Mouse (Mus musculus) brain, adult 2 months (tissue): ENCODE measurements at regions not wholly inside any gene's neighbourhood (a gene's known extent, or its start where the extent isn't known, plus 50 kb on each side); places are given as distances from the start of the nearest gene placed in this dataset.
A peak's percentile ranks its signal among the peaks of the same experiment; 100 is the strongest.

ENCODE experiments used
- DNase-seq: peaks from one replicate; pipeline ENCODE4 v3.0.0; 2011; ENCODE audit warnings: low read depth, low spot score

DNA sequence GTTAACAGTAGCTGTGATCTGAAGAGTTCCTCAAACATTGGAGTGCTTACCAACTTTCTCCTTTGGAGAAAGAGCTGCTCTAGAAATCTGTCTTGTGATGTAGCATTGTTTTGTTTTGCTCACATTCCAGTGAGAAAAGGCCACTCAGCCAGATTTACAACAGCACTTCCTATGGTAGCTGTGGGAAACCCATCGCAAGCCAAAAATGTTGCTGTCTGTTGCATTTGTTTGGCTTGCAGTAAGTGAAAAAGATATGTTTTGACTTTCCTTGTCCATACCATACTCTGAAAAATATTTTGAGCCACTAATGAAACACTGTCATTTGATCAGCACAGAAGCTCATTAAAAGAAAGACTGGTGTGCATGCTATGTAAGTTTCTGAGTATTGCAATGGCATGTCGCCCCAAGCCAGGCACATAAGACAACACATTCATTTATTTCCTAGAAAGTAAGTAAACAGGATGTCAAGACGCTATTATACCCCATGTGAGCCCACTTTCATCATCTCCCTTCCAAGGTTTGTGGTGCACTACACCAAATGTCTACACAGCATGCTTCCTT, 66.2 kb downstream of the Car2 start:
- DNase-seq = peak; percentile 45

GRCm38 (mm10) chr3:14952951-14953350, 66.9 kb downstream of the Car2 start:
- DNase-seq = no peak

DNA sequence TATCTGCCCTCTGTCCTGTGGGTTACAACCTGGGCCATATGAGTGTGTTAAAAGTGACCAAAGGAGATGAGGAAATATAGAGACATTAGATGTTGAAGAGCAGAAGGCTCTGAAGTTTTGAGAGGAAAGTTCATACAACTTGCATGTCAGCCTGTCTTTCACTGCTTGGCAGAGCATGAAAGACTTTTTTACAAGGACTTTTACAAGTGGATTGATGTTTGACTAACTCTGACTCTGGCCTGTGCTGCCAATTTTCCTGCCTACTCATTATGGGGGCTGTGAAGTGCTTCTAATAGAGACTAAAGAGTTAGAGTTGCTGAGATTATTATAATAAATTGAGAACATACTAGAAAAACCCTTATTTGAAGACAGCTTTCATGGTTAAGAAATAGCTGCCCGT, 71.4 kb downstream of the Car2 start:
- no peak for DNase-seq

- no peak for DNase-seq
These were observed 72.2 kb downstream of the Car2 start for GRCm38 (mm10) chr3:14958277-14958676.

GRCm38 (mm10) chr3:14959586-14959985, 73.5 kb downstream of the Car2 start:
- DNase-seq = no peak

DNA sequence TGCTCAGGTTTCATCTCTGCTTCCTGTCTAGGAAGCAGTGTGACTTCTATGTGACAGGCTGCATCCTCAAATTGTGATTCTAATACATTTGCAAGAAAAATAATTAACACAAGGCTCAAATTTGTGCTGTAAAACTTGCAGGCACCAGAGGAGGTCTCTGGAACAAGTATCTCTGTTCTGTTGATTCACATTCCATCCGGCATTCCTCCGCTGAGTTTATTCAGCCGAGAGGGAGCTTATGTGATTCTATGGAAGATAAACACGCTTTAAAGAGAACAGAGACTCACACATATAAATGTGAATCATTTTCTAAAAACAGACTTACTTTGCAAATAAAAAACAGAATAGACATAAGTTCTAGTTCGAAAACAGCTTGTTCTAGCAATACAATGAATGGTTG, 78.7 kb downstream of the Car2 start:
- no peak for DNase-seq

- no peak for DNase-seq
These were observed 79.5 kb downstream of the Car2 start for GRCm38 (mm10) chr3:14965438-14966044.

DNA sequence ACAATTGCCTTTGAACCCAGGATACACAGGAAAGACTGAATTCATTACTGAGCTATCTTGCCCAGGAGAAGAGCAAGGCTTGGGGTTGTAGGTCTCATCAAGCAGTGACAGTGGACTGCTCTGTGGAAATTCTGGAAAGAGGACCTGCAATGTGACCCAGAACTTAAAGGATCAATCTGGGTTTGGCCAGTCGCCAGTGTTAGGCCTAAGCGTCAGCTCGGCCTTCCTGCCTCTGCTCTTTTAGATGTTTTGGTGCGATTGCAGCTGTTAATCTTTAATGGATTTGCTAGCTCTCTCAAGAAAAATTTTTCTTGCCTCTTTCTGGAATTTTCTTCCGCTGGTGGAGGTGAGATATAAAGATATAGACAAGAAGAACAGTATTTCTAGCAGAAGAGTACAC, 81.2 kb downstream of the Car2 start:
- DNase-seq = no peak

DNA sequence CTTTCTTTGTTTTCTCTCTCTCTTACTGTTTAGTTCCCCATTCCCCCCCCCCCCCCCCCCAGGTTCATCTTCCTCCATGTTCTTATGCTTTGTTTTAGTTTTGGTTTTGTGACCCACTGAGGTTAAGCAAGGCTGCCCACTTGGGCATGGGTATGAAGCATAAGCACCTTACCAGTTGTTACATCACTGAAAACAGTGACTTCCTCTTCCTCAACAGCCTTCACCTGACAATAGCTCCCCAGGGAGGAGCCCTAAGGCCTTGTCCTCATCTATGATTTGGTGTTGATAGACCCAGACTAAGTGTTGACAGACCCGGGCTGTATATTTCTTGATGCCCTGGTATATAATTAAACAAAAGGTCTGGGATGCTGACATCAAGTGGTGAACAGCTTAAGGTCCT, 82.3 kb downstream of the Car2 start:
- no peak for DNase-seq

GRCm38 (mm10) chr3:14969698-14970097, 83.6 kb downstream of the Car2 start:
- DNase-seq = no peak

DNA sequence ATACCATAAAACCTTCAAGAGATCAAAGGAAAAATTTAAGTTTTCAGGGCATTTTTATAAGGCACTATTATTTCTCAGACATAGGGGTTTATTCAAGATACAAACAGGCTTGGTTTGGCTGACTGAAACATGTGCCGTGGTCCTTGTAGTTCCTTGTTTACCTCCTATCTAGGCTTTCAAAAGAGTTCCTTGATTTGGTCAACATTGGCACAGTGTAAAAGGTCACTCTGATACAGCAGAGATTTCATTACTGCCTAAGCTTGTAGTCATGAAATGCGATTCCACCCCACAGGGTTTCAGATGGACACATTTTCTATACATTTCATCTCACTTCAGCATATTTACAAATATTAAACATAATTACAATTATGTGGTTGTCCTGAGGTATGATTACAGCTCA, 85.6 kb downstream of the Car2 start:
- no peak for DNase-seq

GRCm38 (mm10) chr3:14974758-14975157, 88.7 kb downstream of the Car2 start:
- no peak for DNase-seq

DNA sequence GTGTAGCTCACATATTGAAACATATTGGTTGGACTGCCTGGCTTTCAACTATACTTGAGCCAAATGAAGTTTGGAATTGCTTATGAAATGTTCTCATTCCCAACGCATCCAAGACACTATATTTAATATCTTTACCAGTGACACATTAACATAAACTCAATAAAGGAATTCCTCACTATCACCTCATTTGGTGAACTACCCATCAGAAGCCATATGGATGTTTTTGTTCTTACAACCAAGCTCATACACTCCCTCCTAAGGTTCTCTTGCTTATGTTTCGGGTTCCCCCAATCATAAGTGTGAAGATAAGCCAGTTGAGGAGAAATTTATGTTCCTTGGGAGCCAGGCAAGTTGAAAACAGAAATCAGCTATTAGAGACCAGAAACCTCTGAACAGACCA, 89.1 kb downstream of the Car2 start:
- DNase-seq = no peak

- DNase-seq = no peak
These were observed 93.1 kb downstream of the Car2 start for GRCm38 (mm10) chr3:14979116-14979613.

- no peak for DNase-seq
These were observed 103.6 kb downstream of the Car2 start for GRCm38 (mm10) chr3:14989635-14990034.

- no peak for DNase-seq
These were observed 107.9 kb downstream of the Car2 start for GRCm38 (mm10) chr3:14993936-14994335.

DNA sequence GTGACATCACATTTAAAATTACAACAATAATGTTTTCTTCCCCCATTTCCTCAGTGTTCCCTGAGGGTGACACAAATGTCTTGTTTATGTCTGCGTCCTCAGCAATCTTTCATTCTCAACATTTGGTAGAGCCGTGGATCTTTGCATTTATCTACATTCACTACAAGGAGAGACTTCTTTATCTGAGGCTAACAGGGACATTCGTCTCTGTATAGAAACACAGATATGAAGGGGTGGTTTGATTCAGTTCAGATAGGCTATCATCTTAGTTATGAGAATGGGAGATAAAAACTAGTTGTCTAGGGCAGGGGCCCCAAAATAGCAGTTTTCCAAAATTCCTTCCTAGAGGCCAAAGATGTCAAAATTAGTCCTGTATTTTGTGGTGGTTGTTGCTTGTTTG, 111.2 kb downstream of the Car2 start:
- DNase-seq = no peak

GRCm38 (mm10) chr3:14998521-14998920, 112.4 kb downstream of the Car2 start:
- DNase-seq = no peak

DNA sequence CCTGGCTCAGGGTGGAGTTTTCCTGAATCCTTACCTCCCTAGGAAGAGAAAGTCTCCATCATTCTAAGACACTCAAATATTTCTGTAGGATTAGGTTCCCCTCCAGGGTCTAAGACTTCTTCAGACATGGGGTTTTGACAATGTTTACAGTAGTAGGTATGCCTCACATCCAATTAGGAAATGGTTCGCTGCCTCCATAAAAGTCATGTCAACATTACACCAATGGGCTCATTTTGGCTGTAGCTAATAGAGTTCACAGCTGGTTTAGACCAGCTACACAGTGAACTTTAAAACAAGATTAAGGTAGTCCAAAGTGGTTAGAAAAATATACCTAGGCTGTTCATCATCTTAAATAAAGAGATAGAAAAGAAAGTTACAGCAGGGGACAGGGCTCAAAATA, 113.3 kb downstream of the Car2 start:
- no peak for DNase-seq

DNA sequence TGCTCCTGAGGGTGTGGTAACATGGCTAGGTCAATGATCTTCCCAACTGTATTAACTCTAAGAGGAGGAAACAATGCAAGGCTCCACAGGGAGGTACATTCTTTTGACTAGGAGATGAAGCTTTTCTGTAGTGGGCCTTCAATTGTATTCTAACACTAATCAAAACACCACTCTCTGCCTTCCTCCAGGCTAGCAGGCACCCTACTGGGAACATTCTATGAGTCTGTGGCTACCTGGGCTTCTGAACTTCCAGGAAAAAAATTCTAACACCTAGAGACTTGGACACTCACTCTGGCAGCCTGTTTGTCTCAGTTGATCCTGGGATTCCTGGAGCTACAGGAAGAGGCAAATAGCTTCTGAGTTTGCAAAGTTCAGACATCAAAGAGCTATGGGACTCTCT, 113.8 kb downstream of the Car2 start:
- no peak for DNase-seq

DNA sequence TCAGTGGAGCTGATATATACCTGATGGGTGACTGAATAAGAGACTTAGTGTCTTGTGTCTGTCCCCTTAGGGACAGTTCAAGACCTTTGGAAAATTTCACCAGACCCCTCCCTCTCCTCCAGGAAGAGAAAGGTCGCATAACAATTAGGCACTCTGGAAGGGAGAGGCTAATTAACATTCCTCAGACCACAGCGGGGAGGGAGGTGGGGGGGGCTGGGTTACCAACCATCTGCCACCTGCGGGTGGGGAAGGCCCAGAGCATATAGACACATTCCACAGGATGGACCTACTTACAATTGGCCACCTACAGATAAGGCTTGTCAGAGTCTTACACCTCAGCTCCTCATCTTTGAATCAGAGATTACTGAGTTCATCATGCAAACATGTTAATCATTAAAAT, 114.6 kb downstream of the Car2 start:
- no peak for DNase-seq

DNA sequence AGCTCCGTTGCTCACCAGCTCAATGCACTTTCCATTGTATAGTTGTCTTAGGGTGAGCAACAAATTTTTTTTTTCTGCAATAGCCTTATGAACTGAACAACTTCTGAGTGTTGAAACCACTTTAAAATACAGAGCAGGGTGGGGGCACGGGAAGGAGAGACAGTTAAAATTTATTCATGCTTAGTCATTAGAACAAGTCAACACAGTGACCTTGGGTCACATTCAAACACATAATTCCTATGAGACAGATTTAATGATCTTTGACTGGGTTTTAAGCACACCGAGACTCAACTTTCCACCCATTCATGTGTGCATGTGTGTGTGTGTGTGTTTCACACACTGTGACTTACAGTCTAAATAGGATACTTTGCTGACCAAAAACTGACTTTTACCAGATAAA, 121.7 kb downstream of the Car2 start:
- no peak for DNase-seq

- no peak for DNase-seq
These were observed 122.4 kb downstream of the Car2 start for GRCm38 (mm10) chr3:15008501-15008900.

DNA sequence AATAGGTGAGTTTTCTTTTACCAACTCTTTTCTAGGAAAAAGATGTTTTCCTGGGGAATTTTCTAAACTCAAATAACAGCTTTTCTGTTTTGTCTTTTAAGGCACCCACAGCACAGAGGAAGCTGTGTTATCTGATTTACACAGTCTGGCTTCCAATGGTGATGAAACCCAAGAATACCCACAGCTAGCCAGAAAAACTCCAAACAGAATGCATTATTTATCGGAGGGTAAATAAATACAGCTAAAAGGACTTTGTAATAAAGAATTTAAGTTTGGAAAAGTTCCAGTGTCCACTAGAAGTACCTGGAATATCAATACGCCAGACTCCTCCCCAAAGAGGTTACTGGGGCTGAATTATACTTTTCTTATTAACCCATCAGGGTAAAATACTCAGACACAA, 123.7 kb downstream of the Car2 start:
- no peak for DNase-seq
